Mouse (Mus musculus) retina, adult 2 months (tissue): ENCODE measurements around the gene Nhlrc3.

Experiments used
- DNase-seq: peaks from one replicate; pipeline ENCODE4 v3.0.0-alpha.2; 2012; ENCODE audit warnings: low read depth, low spot score

Nhlrc3 gene

DNA sequence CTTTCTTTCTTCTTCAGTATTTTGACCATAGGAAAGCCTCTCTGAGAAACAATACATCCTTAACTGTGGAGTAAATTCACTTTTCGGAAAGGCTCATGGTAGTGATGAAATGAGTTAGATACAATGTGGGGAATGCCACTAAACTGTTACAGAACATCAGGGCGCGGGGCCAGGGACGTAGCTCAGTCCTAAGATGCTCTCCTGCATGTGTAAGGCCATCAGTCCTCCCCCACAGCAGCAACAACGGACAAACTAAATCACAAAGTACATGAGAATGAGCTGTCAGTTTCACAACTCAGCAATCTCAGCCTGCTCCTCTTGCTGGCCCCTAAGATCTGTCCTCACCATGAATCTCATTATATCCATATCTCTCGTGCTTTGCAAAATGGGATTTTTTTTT, 8.6 kb downstream of the Nhlrc3 start:
- DNase-seq = no peak

DNA sequence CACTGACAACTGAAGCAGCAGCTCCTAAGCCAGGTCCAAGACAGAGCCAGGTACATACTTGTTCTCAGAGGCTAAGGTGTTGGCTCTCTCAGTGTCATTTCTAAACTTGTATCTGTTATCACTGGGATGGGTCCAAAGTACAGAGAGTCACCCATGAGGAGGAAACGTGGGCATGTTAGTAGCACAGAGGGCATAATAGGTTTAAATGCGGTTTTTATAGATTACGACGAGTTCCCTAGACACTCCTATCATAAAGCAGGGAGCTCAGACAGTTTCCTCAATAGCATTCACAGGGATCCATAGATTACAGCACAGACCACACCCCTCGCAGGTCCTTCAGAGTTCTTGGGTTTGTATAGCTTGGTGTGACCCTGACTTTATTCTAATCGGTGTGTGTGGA, 9.1 kb downstream of the Nhlrc3 start:
- DNase-seq = no peak

DNA sequence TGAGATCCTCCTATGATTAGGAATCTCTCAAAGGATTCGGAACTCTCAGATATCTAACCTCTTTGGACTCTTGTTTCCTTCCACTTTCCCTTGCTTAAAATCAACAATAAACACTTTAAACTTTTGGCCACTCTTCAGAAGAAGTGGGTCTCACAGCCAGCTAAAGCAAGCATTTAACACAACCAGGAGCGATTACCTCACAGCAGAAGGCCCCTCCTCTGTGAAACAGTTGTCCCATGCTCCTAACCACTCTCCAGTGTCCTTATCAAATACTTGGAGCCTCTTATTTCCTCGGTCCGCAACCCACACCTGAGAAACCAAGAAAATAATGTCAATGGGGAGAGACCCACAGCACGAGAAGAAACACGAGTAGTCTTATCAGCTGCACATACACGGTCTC, 9.8 kb downstream of the Nhlrc3 start:
- no peak for DNase-seq

DNA sequence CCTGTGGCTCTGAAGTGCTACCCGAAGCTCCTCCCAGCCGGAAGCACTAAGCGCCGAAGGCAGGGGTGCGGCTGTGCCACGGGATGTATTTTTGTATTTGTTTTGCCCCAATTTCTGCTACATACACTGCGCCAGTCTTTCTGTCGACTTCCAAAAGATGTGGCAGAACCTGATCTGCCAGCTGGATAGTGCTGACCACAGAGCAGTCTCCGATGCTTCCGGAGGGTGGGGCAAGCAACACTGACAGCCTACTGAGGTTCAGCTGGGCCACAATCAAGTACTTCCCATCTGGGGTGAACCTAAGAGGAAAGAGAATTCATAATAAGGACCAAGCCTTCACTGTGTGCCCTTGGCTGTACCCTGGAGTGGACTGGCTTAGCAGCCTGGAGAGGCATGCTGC, 10.8 kb downstream of the Nhlrc3 start:
- DNase-seq = no peak

DNA sequence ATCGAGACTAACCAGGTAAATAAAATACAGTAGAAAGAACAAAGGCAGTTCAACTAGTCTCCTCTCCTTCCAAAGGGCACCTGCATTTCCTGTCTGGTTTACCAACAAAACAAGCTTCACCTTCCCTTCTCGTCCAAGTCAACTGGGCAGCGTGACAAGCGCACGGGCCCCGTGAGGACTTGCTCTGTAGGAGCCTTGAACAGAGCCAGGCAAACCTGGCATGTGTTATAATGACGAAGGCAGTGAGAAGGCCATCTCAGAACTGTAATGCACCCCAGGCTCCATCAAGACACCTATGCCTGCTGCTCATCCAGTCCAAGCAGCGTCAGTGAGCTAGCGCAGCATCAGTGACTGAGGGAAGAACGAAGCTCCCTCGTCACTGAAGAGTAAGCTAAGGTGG, 12.5 kb downstream of the Nhlrc3 start:
- DNase-seq = no peak

DNA sequence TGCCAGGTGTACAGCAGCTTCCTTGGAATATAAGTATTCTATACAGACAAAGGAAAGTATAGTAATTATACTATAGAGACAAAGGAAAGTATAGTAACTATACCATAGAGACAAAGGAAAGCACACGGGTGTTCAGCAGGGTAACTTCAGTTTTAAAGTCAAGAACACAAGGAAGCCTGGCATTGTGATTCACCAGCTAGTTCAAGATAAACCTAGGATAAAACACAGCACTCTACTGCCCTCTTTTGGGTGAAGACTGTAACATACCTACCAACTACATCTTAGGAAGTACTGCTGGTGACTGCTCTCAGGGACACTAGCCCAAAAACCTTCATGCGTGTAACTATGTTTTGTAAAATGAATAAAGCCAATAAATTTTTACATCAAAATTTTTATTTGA, 14.9 kb downstream of the Nhlrc3 start:
- peak; percentile 50 for DNase-seq

DNA sequence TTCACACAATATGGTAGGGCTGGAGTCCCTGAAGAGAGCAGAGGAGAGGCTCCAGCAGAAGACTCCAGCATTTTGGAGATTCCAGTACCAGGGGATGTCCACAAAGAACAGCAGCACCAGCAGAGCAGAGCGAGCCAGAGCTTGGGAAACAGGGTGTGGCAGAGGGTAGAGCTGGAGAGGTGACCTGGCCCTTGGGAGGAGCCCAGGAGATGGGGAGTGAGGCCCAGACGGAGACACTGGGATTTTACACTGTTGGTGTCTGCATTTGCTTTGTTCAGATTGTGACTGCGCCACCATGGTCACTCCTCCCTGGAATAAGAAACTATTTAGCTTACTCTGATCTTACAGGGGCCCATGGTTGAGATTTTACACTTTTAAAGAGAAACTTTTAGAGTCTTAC, 16.3 kb downstream of the Nhlrc3 start:
- no peak for DNase-seq

DNA sequence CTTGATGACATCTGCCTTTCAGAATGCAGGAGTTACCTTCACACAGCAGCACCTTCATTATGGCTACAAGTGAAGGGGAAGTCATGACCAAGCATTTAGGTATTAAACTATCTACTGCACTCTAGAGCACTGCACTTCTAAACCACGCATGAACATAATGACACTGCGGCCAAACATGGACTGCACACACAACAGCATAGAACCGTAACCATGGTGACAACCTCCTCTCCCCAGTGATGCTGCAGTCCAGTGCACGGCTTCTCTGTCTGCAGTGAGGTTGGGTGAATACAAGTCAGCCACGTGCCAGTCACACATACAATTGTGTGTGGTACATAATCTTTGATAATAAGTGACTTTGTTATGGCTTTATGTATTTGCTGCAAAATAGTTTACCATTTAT, 17.6 kb downstream of the Nhlrc3 start:
- DNase-seq = no peak

DNA sequence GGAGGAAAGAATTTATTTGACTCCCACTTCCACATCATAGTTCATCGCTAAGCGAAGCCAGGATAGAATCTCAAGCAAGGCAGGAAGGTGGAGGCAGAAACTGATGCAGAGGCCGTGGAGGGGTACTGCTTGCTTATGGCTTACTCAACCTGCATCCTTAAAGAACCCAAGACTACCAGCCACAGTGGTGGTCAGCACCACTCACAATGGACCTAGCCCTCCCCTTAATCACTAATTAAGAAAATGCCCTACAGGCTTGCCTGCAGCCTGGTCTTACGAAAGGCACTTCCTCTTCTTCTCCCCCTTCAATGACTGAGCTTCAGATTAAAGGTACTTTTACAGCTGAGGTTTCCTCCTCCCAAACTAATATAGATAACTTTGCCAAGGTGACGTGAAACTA, 26.6 kb downstream of the Nhlrc3 start:
- DNase-seq = no peak

DNA sequence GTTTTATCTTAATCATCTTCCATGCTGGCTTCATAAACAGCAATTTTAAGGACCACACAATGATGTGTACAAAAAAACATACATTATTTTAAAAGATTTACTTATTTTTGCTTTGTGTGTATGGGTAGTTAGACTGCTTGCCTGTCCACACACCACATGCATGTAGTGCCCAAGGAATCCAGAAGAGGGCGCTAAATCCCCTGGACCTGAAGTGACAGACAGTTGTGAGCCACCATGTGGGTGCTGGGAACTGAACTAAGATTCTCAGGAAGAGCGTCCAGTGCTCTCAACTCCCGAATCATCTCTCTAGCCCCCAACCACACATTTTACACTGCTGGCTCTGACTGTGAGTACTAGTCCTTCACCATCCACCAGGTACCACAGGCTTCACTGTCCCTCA, 28.5 kb downstream of the Nhlrc3 start:
- DNase-seq = no peak

DNA sequence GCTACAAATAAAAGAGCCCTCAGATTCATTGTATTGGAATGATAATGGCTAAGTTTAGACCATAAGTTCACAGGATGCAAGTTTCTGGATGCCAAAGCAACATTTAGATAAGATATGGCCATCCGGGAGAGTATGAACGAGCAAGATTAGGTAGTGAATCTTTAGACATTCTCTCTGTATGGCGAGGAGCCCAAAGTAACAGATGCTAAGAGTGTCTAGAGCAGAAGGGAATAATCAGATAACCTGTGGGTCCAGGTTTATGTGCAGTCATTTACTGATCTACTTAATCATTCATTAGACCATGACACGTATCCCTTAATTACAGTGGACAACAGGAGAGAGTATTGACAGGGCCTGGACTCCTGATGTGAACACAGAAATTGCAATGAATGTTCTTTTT, 39.6 kb downstream of the Nhlrc3 start:
- no peak for DNase-seq

DNA sequence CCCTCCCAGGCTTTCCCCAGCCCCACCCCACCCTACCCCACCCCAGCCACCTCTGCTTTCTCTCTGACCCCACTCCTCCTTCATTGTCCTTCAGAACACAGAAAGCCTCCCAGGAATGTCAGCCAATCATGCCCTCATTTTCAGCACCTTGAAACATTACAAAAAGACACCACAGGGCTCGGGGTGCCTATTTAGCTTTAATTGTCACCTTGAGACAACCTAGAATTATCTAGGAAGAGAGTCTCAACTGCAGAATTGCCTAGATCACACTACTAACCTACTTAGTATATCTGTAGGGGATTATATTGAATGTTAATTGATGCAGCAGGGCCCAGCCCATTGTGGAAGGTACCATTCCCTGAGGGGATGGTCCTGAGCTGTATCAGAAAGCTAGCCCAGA, 40.4 kb downstream of the Nhlrc3 start:
- no peak for DNase-seq

DNA sequence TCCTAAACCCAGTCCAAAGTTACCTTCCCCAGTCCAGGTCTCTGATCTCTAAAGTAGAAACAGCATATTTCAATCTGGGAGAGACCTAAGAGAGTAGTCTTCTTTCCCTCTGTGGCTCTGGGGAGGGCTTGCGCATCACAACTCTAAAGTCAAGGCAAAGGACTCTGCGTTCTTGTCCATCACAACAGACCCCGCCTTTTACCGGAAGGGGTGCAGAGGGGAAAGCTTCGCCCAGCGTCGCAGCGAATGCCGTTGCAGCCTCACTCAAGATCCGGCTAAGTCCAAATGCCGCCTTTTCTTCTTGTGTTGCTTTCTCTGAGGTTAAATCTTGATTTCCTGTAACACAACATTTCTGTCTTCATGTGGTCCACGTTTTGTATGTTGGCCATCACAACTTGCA, 41.5 kb downstream of the Nhlrc3 start:
- DNase-seq = no peak

DNA sequence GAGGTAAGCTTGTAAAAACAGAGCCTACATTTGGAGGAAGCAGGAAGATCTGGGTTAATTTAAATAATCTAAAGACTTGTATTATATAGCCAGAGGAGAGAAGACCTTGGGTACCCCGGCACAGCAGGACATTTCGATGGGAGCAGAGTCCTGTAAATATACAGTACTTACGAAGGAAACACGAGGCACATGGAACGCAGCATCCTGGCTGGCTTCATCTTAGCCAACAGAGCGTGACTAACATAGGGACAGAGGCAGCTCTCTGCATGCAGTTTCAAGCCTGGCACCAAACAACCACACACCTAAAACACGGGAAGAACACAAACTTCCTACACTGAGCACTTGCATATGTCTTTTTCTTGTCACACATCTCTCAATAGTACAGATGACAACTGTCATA, 45.4 kb downstream of the Nhlrc3 start:
- DNase-seq = no peak

DNA sequence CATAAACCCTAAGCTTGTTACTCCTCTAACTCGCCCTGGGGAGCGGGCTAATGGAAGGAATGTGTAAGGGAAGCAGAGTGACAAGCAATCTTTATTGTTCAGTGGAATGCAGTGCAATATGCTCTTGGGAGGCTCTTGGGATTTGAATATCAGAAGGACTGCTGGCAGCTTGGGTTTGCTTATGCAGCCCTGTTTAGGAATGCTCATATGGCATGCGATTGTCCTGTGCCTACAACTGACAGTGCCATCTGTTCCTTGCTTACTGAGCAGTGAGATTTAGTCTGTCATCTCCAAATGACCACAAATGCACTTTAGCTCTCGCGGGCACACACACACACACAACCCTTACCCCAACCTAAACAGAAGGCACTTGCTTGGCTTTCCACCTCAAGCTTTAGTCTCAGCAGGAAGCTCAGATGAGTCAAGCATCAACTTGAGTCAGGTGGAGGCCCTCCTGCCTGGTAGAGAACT, 47.1 kb downstream of the Nhlrc3 start:
- no peak for DNase-seq

DNA sequence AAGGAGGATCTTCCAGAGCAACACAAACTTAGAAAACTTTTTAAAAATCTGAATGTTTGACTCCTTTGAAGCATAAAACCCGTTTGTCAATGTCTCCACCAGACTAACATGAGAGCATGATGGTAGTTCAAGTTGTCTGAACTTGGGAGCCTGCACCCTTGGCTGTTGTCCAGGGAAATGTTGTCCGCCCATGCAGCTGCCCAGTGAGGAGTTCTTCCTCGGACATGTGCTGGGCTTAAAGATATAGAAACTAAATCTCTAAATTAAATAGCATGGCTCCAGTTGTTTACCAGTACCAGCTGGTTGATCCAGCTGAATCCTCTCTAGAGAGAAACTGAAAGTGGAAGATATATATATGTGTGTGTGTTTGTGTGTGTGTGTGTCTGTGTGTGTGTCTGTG, 49.2 kb downstream of the Nhlrc3 start:
- DNase-seq = no peak

DNA sequence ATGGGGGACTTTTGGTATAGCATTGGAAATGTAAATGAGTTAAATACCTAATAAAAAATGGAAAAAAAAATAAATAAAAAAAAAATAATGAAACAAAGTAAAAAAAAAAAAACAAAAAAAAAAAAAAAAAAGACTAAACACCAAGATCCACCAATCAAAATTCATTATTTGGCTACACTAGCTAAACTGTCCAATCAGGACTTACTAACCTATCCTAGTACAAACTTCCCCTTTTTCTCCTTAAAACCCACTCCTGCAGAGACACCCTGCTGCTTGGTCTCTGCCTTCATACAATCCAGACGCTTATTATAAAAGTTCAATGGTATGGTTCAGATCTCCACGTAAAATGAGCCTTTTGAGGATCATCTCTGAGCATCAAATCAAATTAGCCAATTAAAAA, 49.7 kb downstream of the Nhlrc3 start:
- DNase-seq = no peak

DNA sequence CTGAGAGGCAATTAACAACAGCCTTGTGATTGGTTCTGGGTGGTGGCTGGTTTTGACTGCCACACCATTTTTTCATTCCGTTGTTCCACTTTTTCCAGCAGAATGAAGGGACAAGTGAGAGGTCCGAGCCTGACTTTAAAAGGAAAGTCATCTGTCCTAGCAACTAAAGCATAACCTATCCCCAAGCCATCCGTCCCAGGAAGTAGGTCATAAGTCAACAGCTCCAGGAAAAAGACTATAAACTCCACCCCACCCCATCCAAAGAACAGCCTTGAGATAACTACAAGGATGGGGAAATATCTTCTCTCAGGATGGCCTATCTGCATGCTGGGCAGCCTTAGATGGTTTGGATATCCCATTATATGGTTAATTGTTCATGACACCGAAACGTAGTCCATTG, 50.9 kb downstream of the Nhlrc3 start:
- DNase-seq = no peak

DNA sequence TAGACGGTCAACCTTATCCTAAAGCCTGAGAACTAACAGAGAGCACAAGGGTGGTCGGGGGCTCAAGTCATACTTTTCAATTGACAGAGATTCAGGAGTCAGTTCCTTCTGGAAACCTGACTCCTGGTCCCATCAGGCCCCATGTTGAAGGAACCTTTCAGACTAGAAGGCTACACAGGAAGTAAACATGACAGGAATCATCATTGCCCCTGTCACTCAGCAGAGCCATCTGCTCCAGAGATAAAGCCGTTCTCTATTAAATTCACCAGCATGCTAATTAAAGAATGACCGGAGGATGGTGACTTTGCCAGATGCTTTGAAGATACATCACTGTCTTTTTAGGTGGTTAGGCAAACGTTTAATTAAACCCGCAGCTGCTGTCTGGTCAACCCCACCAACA, 53.1 kb downstream of the Nhlrc3 start:
- DNase-seq = no peak

DNA sequence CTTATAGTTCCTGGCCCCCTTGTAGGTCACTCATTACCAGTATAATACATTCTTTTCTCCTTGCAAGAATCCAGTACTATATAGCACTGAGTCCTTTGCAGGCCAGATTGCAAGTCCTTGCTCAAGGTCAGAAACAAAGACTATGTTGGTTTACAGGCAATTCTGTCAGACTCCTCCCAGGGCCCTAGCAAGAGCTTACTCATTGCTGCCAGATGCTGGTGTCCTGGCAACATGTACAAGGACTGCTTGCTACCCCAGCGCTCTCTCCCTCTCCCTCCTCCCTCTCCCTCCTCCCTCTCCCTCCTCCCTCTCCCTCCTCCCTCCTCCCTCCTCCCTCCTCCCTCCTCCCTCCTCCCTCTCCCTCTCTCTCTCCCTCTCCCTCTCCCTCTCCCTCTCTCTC, 56.0 kb downstream of the Nhlrc3 start:
- DNase-seq = no peak
